Mouse (Mus musculus) cerebellum, adult 2 months (tissue): Measurements from ENCODE around the gene Zfhx3.

ENCODE experiments used
- CTCF ChIP-seq: fragments of 200-500 bp; IDR thresholded peaks from 2 replicates; pipeline ENCODE4 v1.5.1; 2011; ENCODE audit warnings: low read depth, mild to moderate bottlenecking, control low read depth, low read length, moderate library complexity, borderline replicate concordance; ENCODE audit not compliant: insufficient read depth
- POLR2A ChIP-seq: fragments of 200-500 bp; IDR thresholded peaks from 2 replicates; pipeline ENCODE4 v1.6.1; 2011; ENCODE audit warnings: low read length, control low read depth, borderline replicate concordance; ENCODE audit not compliant: insufficient read depth

- no peak for TF ChIP-seq CTCF
- no peak for TF ChIP-seq POLR2A
Measured at GRCm38 (mm10) chr8:108894287-108894686, 951.8 kb downstream of the Zfhx3 start.
